Mouse (Mus musculus) lung, postnatal 0 days (tissue): ENCODE results near the gene Ccdc38.
A peak's percentile ranks its signal among the peaks of the same experiment; 100 is the strongest.

Source experiments
- CTCF ChIP-seq: IDR thresholded peaks from 2 replicates; pipeline ENCODE4 v1.5.1; 2016; ENCODE audit warnings: antibody characterized with exemption, mild to moderate bottlenecking
- EP300 ChIP-seq: IDR thresholded peaks from 2 replicates; pipeline ENCODE4 v1.6.1; 2016; ENCODE audit warnings: antibody characterized with exemption, mild to moderate bottlenecking, control low read depth

GRCm38 (mm10) chr10:93594022-93594482, 53.6 kb downstream of the Ccdc38 start:
- TF ChIP-seq EP300 = 0 out of 2 replicates have a peak, but pooled peaks have one; percentile 23
- TF ChIP-seq CTCF = peak; percentile 84
